ENCODE assay signal across 8 mouse cellular contexts in the genomic region with DNA sequence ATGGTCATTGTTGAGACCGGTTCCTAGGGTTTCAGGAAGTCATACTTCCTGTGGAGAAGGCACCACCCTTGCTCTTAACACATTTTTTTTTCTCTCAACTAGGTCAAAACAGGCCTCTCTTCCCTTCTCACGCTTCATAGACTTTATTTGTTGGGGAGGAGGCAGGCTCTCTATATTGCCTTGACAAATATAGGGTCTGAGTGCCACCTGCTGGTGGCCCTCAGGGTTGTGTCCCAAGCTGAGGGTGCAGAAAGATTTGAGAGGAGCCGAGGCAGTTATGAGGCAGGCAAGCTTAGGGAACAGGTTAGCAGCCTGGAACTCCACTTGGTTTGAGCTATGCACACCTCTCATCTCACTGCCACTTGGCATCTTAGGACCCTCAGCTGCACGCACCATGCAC. TPM values are rescaled to one million over a fixed set of nuclear protein-coding genes. Genes with fewer than 3 reads are reported as not detected.
DNase-seq lines count a peak whose midpoint lies in the region; ATAC-seq and TF ChIP-seq lines count a peak whose summit lies in the region.

No protein-coding gene starts in this region.

- ATAC-seq in hindbrain, embryonic 16.5 days, result no peak
- peak; percentile 60 for ATAC-seq in megakaryocyte, adult 5-6 weeks (ENCODE audit: poor library complexity, severe bottlenecking)

- intact Hi-C loops in gastrocnemius, adult 2 months (cut with DNase I), result loop anchor here (10.0 kb wide), 2 partner anchors 203 to 843 kb away; a partner anchor contains a TSS

- H3K27ac ChIP-seq in gastrocnemius, adult 2 months, result no peak overlapping the region
- H3K27ac ChIP-seq in brown adipose tissue, adult 24 weeks (replicated peaks; ENCODE audit: low read depth, low read length), result peak overlapping the region; percentile 72
- H3K27ac ChIP-seq in hindbrain, embryonic 16.5 days (ENCODE audit: low read depth, low read length), result no peak overlapping the region; the same call in 1 of the 2 replicates

- no peaks in the 10 kb centered on the region for H3K36me3 ChIP-seq in hindbrain, embryonic 16.5 days (ENCODE audit: control insufficient read depth, insufficient read depth, low read length)

- no peaks in the 10 kb centered on the region for H3K27me3 ChIP-seq in hindbrain, embryonic 16.5 days (replicated peaks; ENCODE audit: control insufficient read depth, insufficient read depth, low read length)

- H3K4me3 ChIP-seq in gastrocnemius, adult 2 months, result no peak overlapping the region
- no peak overlapping the region for H3K4me3 ChIP-seq in brown adipose tissue, adult 24 weeks (ENCODE audit: insufficient read depth, low read depth, low read length)
- H3K4me3 ChIP-seq in hindbrain, embryonic 16.5 days (ENCODE audit: low read length), result no peak overlapping the region

- TF ChIP-seq CTCF in gastrocnemius, adult 2 months (IDR thresholded peaks at IDR 0.05), result peak; percentile 55

- H3K4me1 ChIP-seq in brown adipose tissue, adult 24 weeks (ENCODE audit: control insufficient read depth, insufficient read depth, insufficient read length, low read length), result peaks cover 17% of the 10 kb centered on the region
- H3K4me1 ChIP-seq in hindbrain, embryonic 16.5 days (ENCODE audit: control insufficient read depth, insufficient read depth, low read depth, low read length), result peaks cover 23% of the 10 kb centered on the region

- H3K9ac ChIP-seq in hindbrain, embryonic 16.5 days (ENCODE audit: low read depth, low read length), result peak overlapping the region; percentile 36; the same call in 1 of the 2 replicates

- DNase-seq in gastrocnemius, adult 2 months, result no peak
- DNase-seq in gastrocnemius, postnatal 25 days, result no peak
- DNase-seq in CD4-positive helper T cell, adult 2 months (ENCODE audit: low read depth, low spot score), result peak; percentile 90
- peak; percentile 67 for DNase-seq in thymus, postnatal 25 days
- no peak for DNase-seq in testis, postnatal 10 days (ENCODE audit: low spot score)

- WGBS in hindbrain, embryonic 16.5 days, result 60% methylated on average over 4 of the region's 4 CpGs

- H3K9me3 ChIP-seq in hindbrain, embryonic 16.5 days (ENCODE audit: control insufficient read depth, low read length), result no peaks in the 10 kb centered on the region

- no peak overlapping the region for H3K4me2 ChIP-seq in hindbrain, embryonic 16.5 days (ENCODE audit: low read length)

RNA-seq across cellular contexts. Expression of a gene that starts 3.5 kb away (rescaled TPM):
- 10 to 100 TPM; 12.6 to 14.3 TPM for total RNA-seq in gastrocnemius, adult 2 months (2021)
- 10 to 100 TPM; 10.5 to 11.1 TPM for total RNA-seq in gastrocnemius, postnatal 25 days (2021)
- 9.0 and 15.6 TPM in 2 replicates for polyA plus RNA-seq in brown adipose tissue, adult 24 weeks (2012; ENCODE audit: insufficient read depth, insufficient read length, missing spikeins)
- polyA plus RNA-seq in hindbrain, embryonic 16.5 days (2015; fragmentation: Nextera tagmentation; extraction: Ambion mirVana), result 34.4 and 36.1 TPM in 2 replicates
- total RNA-seq in megakaryocyte, adult 5-6 weeks (2015), result 5.4 and 6.9 TPM in 2 replicates
- total RNA-seq in megakaryocyte, adult 5-6 weeks (2017), result 5.9 and 7.2 TPM in 2 replicates

RNA-seq across cellular contexts. Expression of a gene that starts 5.9 kb away (rescaled TPM):
- total RNA-seq in gastrocnemius, adult 2 months (2021), result 1 to 10 TPM; 5.1 to 6.0 TPM
- 1 to 10 TPM; 3.5 to 3.7 TPM for total RNA-seq in gastrocnemius, postnatal 25 days (2021)
- polyA plus RNA-seq in brown adipose tissue, adult 24 weeks (2012; ENCODE audit: insufficient read depth, insufficient read length, missing spikeins), result 2.3 and 2.5 TPM in 2 replicates
- polyA plus RNA-seq in hindbrain, embryonic 16.5 days (2015; fragmentation: Nextera tagmentation; extraction: Ambion mirVana), result 18.4 and 20.5 TPM in 2 replicates
- 2.0 and 2.1 TPM in 2 replicates for total RNA-seq in megakaryocyte, adult 5-6 weeks (2015)
- 1.1 and 1.3 TPM in 2 replicates for total RNA-seq in megakaryocyte, adult 5-6 weeks (2017)

RNA-seq across cellular contexts. Expression of a gene that starts 8.3 kb away (rescaled TPM):
- total RNA-seq in gastrocnemius, adult 2 months (2021), result 1 to 10 TPM; 5.3 to 6.0 TPM
- total RNA-seq in gastrocnemius, postnatal 25 days (2021), result 1 to 10 TPM; 4.8 to 5.7 TPM
- 16.9 and 20.8 TPM in 2 replicates for polyA plus RNA-seq in brown adipose tissue, adult 24 weeks (2012; ENCODE audit: insufficient read depth, insufficient read length, missing spikeins)
- 6.9 and 7.7 TPM in 2 replicates for polyA plus RNA-seq in hindbrain, embryonic 16.5 days (2015; fragmentation: Nextera tagmentation; extraction: Ambion mirVana)
- 43.2 and 46.7 TPM in 2 replicates for total RNA-seq in megakaryocyte, adult 5-6 weeks (2015)
- 11.8 and 18.3 TPM in 2 replicates for total RNA-seq in megakaryocyte, adult 5-6 weeks (2017)

RNA-seq across cellular contexts. Expression of a gene that starts 18.7 kb away (rescaled TPM):
- under 1 TPM in 1 of 2 experiments, not detected in 1; 0.08 TPM for total RNA-seq in gastrocnemius, adult 2 months (2021)
- under 1 TPM; 0.28 to 0.35 TPM for total RNA-seq in gastrocnemius, postnatal 25 days (2021)
- not detected in 2 replicates for polyA plus RNA-seq in brown adipose tissue, adult 24 weeks (2012; ENCODE audit: insufficient read depth, insufficient read length, missing spikeins)
- 31.8 and 32.3 TPM in 2 replicates for polyA plus RNA-seq in hindbrain, embryonic 16.5 days (2015; fragmentation: Nextera tagmentation; extraction: Ambion mirVana)
- total RNA-seq in megakaryocyte, adult 5-6 weeks (2015), result not detected in 2 replicates
- not detected in 2 replicates for total RNA-seq in megakaryocyte, adult 5-6 weeks (2017)

Comparison
In these comparisons a context has a peak if more than half of its experiments do, and no peak if none do; other contexts are left out.
1. DNase-seq: peak in CD4-positive helper T cell, adult 2 months (single experiment) and thymus, postnatal 25 days (single experiment); none in gastrocnemius, adult 2 months (single experiment), gastrocnemius, postnatal 25 days (single experiment) and testis, postnatal 10 days (single experiment).